Mouse (Mus musculus): ENCODE measurements around the gene Kcnn3.

GRCm38 (mm10) chr3:89605235-89605634 lies 85.3 kb downstream of the Kcnn3 start:
- TF ChIP-seq POLR2A (IDR thresholded peaks at IDR 0.05; ENCODE audit: borderline replicate concordance, extremely low read depth, insufficient read depth, insufficient read length, poor library complexity, severe bottlenecking) = no peak
- TF ChIP-seq CTCF (IDR thresholded peaks at IDR 0.05; ENCODE audit: borderline replicate concordance, extremely low read depth, insufficient read depth, insufficient read length) = no peak
